Mouse (Mus musculus) stomach, postnatal 0 days (tissue): ENCODE measurements around the gene Olfr1512. TPM values are rescaled to one million over a fixed set of nuclear protein-coding genes. Genes with fewer than 3 reads are reported as not detected.

ENCODE experiments used
- ATAC-seq: fragments of 200-750 bp; cut with Nextera tagmentation; 2 replicates; pipeline ENCODE4 v1.8.0; 2017; ENCODE audit not compliant: low FRiP score, low TSS enrichment
- DNase-seq: peaks from one replicate; pipeline ENCODE4 v3.0.0-alpha.2; 2016; ENCODE audit warnings: low spot score
- H3K27ac ChIP-seq: fragments of 300-500 bp; sonication (generic); replicated peaks from 2 replicates; pipeline ENCODE4 v1.5.1; 2014; ENCODE audit warnings: mild to moderate bottlenecking, control low read depth
- H3K27me3 ChIP-seq: fragments of 300-500 bp; sonication (generic); 2 replicates; pipeline ENCODE4 v1.6.1; 2014; ENCODE audit warnings: low read length; ENCODE audit not compliant: control insufficient read depth, insufficient read depth
- H3K36me3 ChIP-seq: fragments of 300-500 bp; sonication (generic); 2 replicates; pipeline ENCODE4 v1.6.1; 2014; ENCODE audit warnings: low read length, mixed read lengths; ENCODE audit not compliant: control insufficient read depth, insufficient read depth
- H3K4me1 ChIP-seq: fragments of 300-500 bp; sonication (generic); replicated peaks from 2 replicates; pipeline ENCODE4 v1.6.1; 2014; ENCODE audit warnings: antibody characterized with exemption; ENCODE audit not compliant: control insufficient read depth, insufficient read depth
- H3K4me2 ChIP-seq: fragments of 300-500 bp; sonication (generic); replicated peaks from 2 replicates; pipeline ENCODE4 v1.6.1; 2014; ENCODE audit warnings: low read depth, mild to moderate bottlenecking, control low read depth, moderate library complexity
- H3K4me3 ChIP-seq: fragments of 300-500 bp; sonication (generic); 2 replicates; pipeline ENCODE4 v1.5.1; 2014; ENCODE audit warnings: low read depth, low read length, control low read depth
- H3K9ac ChIP-seq: fragments of 300-500 bp; sonication (generic); 2 replicates; pipeline ENCODE4 v1.6.1; 2014; ENCODE audit warnings: mild to moderate bottlenecking, low read length, control low read depth, mixed read lengths
- H3K9me3 ChIP-seq: fragments of 300-500 bp; sonication (generic); 2 replicates; pipeline ENCODE4 v1.6.1; 2016; ENCODE audit warnings: low read length; ENCODE audit not compliant: control insufficient read depth
- CTCF ChIP-seq: IDR thresholded peaks from 2 replicates; pipeline ENCODE4 v1.5.1; 2016; ENCODE audit warnings: antibody characterized with exemption, low read depth, mild to moderate bottlenecking, moderate library complexity
- EP300 ChIP-seq: optimal IDR thresholded peaks from 2 replicates; pipeline ENCODE3; 2016; ENCODE audit warnings: antibody characterized with exemption
- WGBS: fragments of 180-500 bp; shearing (Covaris S2); extraction: QIAGEN DNeasy Blood & Tissue Kit; methylation state at CpG from one replicate; pipeline ENCODE4 v1.1.7; 2014; 5-methylcytosine and 5-hydroxymethylcytosine counted together
- polyA plus RNA-seq: library from polyadenylated mRNA; unstranded; fragments of >200 nt; fragmentation: Nextera tagmentation; extraction: Ambion mirVana; gene quantifications from 2 replicates; pipeline ENCODE4 v1.2.1, GENCODE M21; 2015

Olfr1512 gene
- polyA plus RNA-seq, 1 experiment from 2014 or later: not detected

GRCm38 (mm10) chr14:52368741-52369140 is 10.2 kb downstream of the Olfr1512 start:
- Histone ChIP-seq H3K9ac (no peak overlapping the region), H3K27ac (no peak overlapping the region), H3K4me1 (no peaks in the 10 kb centered on the region), H3K27me3 (no peaks in the 10 kb centered on the region), H3K36me3 (no peaks in the 10 kb centered on the region), H3K4me2 (no peak overlapping the region), H3K9me3 (no peaks in the 10 kb centered on the region), H3K4me3 (no peak overlapping the region)
- TF ChIP-seq CTCF (no peak), EP300 (no peak)
- WGBS: 82% methylated on average over 3 of the region's 3 CpGs
- ATAC-seq: no peak
- DNase-seq: no peak

GRCm38 (mm10) chr14:52356308-52356707 is 22.7 kb downstream of the Olfr1512 start, which contains the start of gene Olfr1513:
Gene Olfr1513, minus strand, starts transcription at chr14:52356408.
- TF ChIP-seq EP300 (no peak), CTCF (no peak)
- DNase-seq (no peak), ATAC-seq (no peak)
- H3K4me2 ChIP-seq: no peak within 1 kb of the TSS
- no peak within 1 kb of the TSS for H3K27ac ChIP-seq
- H3K4me1 ChIP-seq: no peaks in the 10 kb centered on the region
- no peak within 1 kb of the TSS for H3K4me3 ChIP-seq
- H3K27me3 ChIP-seq: no peaks in the 10 kb centered on the region
- WGBS: 65% methylated on average over 4 of the region's 4 CpGs
- no peaks in the 10 kb centered on the region for H3K9me3 ChIP-seq
- no peak within 1 kb of the TSS for H3K9ac ChIP-seq
- H3K36me3 ChIP-seq: no peaks in the 10 kb centered on the region

DNA sequence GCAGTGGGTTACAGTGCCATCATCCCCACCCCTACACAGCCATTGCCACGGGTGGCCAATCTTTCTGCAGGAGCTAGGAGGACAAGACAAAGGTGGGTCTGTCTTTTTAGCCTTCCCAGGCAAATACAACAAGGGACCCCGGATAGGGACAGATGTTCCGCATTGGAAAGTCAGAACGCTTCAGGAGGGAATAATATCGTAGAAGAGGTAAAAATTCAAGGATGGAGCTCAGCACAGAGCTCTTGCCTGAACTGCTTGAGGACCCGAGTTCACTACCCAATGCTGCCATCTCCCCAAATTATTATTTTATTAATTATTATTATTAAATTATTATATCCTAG is 39.5 kb downstream of the Olfr1512 start:
- Histone ChIP-seq H3K27ac (no peak overlapping the region), H3K27me3 (no peaks in the 10 kb centered on the region), H3K4me2 (no peak overlapping the region), H3K4me3 (no peak overlapping the region), H3K36me3 (no peaks in the 10 kb centered on the region), H3K9me3 (no peaks in the 10 kb centered on the region), H3K4me1 (no peaks in the 10 kb centered on the region), H3K9ac (no peak overlapping the region)
- DNase-seq: no peak
- ATAC-seq: no peak
- 71% methylated on average over 6 of the region's 6 CpGs for WGBS
- TF ChIP-seq EP300 (no peak), CTCF (no peak)

DNA sequence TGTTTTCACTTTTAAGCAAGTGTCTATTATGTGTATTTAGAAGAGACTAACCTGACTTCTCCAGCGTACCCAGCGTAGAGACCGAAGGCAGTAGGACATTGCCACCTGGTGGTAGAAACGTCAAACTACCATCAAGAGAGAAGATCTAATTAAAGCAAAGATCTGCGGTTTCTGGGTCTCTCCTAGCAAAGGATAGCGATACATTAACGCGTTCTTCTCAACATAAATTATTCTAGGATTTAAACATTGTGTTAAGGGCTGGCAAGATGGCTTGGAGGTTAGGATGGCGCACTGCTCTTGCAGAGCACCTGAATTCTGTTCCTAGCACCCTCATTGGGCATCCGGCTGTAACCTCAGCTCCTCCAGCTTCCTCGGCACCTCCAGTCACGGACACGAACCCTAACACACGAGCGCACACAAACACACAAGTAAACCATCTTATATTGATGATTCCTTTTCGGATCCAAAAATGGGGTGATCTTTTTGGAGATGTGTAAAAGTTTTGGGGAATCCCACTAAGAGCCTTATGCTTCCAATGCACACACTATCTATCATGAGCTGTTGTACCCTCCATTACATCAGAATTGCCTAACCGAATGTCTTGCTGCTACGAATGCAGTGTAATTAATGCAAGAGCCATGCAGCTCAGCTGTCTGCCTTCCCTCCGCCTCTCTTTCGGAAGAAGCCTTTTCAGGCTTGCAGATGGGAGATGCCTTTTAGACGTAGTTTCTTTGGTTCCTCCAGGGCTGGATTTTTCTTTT is 40.0 kb downstream of the Olfr1512 start:
- Histone ChIP-seq H3K4me3 (no peak overlapping the region), H3K27me3 (no peaks in the 10 kb centered on the region), H3K9me3 (no peaks in the 10 kb centered on the region), H3K27ac (no peak overlapping the region), H3K4me2 (peak overlapping the region; percentile 27; the same call in 1 of the 2 replicates), H3K9ac (no peak overlapping the region), H3K36me3 (no peaks in the 10 kb centered on the region), H3K4me1 (no peaks in the 10 kb centered on the region)
- ATAC-seq (no peak), DNase-seq (peak; percentile 22)
- WGBS: 26% methylated on average over 21 of the region's 21 CpGs
- TF ChIP-seq CTCF (peak; percentile 94), EP300 (no peak)

DNA sequence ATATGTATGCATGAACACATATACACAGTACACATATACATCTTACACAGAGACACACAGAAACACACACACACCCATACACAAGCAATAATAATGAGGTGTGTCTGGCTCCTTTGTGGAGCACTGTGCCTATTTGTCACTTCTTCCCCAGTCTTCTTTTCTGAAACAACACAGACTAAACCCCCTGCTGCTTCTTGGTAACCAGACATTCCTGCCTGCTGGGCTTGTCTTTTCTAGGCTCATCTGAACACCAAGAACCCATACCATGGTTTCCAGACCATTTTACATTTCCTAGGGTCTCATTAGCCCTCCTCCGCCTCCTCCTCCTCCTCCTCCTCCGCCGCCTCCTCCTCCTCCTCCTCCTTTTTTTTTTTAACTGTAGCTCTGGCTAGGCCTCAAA is 46.8 kb downstream of the Olfr1512 start:
- 66% methylated on average over 3 of the region's 3 CpGs for WGBS
- ATAC-seq: no peak

GRCm38 (mm10) chr14:52331069-52331750 is 47.8 kb downstream of the Olfr1512 start:
- 29% methylated on average over 4 of the region's 4 CpGs for WGBS
- DNase-seq: no peak
- Histone ChIP-seq H3K4me3 (no peak overlapping the region), H3K9ac (no peak overlapping the region), H3K27ac (no peak overlapping the region), H3K27me3 (no peaks in the 10 kb centered on the region), H3K4me1 (no peaks in the 10 kb centered on the region; the same call in 1 of the 2 replicates), H3K4me2 (no peak overlapping the region), H3K36me3 (no peaks in the 10 kb centered on the region), H3K9me3 (no peaks in the 10 kb centered on the region)
- TF ChIP-seq EP300: no peak
- TF ChIP-seq CTCF: no peak
- ATAC-seq: no peak

More for the DNA sequence above, 46.8 kb downstream of the Olfr1512 start:
- Histone ChIP-seq H3K4me2 (no peak overlapping the region), H3K4me1 (no peaks in the 10 kb centered on the region; the same call in 1 of the 2 replicates), H3K4me3 (no peak overlapping the region), H3K27ac (no peak overlapping the region), H3K36me3 (no peaks in the 10 kb centered on the region), H3K9ac (no peak overlapping the region), H3K9me3 (no peaks in the 10 kb centered on the region), H3K27me3 (no peaks in the 10 kb centered on the region)
- no peak for DNase-seq
- TF ChIP-seq EP300: no peak
- TF ChIP-seq CTCF: no peak
